Mouse (Mus musculus) right cerebral cortex, adult 18-20 months (tissue): Measurements from ENCODE around the gene Anks1.

Experiments
- DNase-seq: peaks from one replicate; pipeline ENCODE4 v3.0.0; 2022; ENCODE audit warnings: mixed read lengths

Gene Anks1

GRCm38 (mm10) chr17:28101902-28102319, 192.8 kb downstream of the Anks1 start:
- no peak for DNase-seq

- DNase-seq: no peak
Measured at GRCm38 (mm10) chr17:28104416-28104815, 195.3 kb downstream of the Anks1 start.

GRCm38 (mm10) chr17:28106352-28106751, 197.2 kb downstream of the Anks1 start:
- no peak for DNase-seq

- DNase-seq: no peak
Measured at GRCm38 (mm10) chr17:28107275-28107674, 198.2 kb downstream of the Anks1 start.

- no peak for DNase-seq
Measured at GRCm38 (mm10) chr17:28112266-28112665, 203.2 kb downstream of the Anks1 start.
